Mouse (Mus musculus): ENCODE measurements around the gene Gm49368.

Gene Gm49368

DNA sequence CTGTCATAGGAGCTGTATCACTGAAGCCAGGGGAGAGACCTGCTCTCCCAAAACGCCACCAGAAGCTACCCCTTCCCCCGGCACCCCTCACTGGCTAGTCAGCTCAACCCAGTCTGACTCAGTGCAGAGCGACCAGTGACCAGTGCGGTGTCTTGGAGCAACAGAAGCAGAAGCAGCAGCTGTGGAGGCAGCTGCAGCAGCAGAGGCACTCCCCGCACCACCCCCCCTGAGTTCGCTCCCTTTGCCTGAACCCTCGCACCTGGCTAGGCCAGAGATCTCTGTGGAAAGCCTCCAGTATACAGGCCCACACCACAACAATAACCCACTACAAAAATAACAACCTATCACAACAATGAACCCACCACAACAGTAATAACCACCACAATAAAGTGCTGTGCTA is 3.9 kb upstream of the Gm49368 start:
- no peak for DNase-seq

DNA sequence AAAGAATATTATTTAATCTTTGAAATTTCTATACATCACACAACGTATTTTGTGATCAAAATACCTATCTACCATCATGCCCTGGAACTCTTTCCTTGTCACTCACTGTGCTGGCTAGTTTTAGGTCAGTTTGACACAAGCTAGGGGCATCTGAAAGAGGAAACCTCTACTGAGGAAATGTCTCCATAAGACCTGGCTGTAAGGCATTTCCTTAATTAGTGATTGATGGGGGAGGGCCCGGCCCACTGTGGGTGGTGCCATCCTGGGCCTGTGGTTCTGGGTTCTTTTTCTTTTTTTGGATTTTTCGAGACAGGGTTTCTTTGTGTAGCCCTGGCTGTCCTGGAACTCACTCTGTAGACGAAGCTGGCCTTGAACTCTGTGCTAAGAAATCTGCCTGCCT is 3.4 kb upstream of the Gm49368 start:
- DNase-seq, result no peak

DNA sequence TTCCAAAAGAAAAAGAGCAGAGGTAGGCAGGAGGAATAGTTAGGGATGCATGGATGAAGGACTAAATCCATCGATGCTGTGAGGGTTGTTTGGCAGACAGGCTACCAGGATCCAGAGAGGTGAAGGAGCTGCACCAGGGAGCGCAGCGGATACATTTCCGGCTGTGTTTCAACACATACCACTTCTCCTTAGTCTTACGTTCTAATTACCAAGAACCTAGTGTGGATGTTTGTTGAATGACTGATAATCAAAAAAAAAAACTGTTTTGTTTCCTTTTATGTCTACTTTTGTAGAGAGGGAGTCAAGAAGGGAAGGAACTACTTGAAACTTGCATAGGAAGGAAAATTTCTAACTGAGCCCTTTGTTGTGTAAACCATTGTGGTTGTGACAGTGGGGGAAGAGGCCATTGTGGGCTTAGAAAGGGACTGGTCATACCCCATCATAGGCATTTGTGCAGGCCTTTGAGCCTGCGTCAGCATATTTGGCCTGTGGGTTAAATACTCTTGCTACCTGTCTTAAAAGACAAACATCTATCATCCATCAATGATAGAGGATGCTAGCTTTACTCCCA is 813 bp downstream of the Gm49368 start:
- no peak for DNase-seq

DNA sequence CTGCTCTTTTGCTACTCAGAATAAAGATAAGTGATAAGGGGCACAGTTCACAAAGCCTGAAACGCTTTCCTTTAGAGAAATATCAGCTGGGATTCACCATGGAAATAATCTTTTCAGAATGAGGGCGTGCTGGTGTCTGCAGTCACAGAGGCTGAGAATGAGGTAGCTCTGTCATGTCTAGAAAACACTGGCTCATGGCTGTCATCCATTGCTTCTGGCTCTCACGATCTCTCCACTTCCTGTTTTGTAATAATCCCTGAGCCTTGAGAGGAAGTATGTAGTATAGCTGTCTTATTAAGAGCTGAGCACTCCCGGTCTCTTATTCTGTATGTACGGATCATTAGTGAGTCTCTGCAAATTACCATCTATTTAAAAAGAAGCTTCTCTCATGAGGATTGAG is 3.1 kb downstream of the Gm49368 start:
- DNase-seq, result no peak

DNA sequence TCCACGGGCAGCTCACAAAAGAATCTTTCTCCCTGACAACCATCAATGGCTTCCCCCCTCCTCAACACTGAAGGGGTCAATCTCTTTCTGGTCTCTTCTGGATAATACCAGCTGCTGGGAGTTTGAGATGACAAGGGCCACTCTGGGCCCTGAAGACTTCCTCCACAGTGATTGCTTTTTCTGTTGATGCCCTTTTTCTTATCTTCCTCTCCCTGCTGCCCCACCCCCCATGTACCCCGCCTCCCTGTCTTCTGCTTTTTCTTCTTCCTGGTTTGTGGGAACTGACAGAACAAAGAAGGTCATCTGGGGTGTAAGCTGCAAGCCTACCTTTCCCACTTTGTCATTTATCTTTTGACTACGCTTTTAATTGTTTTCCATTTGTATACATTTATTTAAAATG is 5.4 kb downstream of the Gm49368 start:
- no peak for DNase-seq

DNA sequence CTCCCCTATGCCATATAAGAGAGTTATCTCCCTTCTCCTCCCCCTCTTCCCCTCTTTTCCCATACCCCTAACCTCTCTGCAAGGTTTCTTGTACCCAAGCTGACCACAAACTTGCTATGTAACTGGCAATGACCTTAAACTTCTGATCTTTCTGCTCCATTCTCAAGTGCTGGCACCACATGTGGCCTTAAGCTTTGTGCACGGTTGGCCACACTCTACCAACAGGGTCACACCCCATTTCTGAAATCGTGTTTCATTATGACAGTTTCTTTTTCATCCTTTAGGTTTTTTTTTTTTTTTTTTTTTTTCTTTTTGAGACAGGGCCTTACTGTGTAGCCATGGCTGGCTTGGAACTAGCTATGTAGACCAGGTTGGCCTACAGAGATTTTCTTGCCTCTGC is 7.4 kb downstream of the Gm49368 start:
- no peak for DNase-seq

DNA sequence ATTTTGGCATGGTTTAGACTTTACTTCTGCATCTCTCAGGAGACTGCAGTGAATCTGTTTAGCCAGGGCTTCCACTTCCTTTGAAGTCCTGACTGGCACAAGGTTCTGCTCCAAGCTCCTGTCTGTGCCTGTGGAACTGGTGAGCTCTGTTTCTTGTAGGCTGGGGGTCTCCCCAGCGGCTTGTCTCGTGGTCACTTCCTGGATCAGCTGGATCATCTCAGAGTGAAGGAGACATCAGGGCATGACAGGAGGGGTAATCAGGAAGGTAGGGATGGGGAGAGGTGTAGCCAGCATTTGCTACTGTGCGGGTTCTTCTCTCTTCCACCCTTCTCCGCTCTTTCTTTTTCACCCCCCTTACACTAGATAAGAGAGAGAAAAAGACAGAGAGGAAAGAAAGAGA is 9.3 kb downstream of the Gm49368 start:
- no peak for DNase-seq

DNA sequence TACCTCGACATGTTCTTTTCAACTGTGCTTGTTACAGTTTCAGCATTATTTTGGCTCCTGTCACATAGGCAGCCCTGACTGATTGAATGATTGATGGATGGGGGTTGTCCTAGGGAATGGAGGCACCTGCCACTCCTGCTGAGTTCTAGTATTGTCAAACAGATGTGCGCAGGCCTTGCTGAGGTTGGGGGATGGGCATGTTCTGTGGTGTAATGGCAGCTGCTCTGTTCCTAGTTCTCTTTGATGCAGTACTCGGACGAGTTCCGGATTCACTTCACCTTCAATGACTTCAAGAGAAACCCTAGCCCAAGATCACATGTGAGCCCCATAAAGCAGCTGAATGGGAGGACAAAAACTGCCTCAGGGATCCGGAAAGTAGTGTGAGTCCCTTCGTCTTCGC is 17.5 kb downstream of the Gm49368 start:
- DNase-seq, result no peak

DNA sequence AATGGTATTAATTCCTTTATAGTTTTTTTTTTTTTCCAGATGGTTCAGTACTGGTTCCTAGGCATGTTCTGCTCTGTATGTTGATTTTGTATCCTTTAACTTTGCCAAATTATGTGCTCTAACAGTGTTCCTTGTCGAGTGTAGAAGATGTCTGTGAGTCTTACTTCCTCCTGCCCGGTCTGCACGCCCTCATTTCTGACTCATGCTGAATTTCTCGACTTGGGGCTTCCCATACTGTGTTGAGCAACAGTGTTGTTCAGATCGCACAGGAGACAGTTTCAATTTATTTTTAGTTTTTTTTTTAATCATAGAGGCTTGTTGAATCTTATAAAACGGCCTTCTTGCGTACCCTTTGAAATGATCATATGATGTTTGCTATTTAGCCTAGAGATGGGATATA is 26.7 kb downstream of the Gm49368 start:
- DNase-seq, result no peak

DNA sequence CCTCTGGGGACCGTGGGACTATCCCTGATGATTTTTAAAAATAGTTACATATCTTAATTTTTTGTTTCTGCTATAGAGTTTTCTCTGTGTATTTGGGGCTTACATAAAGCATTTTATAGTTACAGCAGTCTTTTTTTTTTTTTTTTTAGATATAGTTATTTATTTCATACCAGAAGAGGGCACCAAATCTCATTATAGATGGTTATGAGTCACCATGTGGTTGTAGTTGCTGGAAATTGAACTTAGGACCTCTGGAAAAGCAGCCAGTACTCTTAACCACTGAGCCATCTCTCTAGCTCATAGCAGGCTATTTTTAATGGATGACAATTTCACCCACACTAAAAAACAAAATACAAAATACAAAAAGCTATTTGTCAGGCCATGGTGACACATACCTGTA is 35.7 kb downstream of the Gm49368 start:
- no peak for DNase-seq

DNA sequence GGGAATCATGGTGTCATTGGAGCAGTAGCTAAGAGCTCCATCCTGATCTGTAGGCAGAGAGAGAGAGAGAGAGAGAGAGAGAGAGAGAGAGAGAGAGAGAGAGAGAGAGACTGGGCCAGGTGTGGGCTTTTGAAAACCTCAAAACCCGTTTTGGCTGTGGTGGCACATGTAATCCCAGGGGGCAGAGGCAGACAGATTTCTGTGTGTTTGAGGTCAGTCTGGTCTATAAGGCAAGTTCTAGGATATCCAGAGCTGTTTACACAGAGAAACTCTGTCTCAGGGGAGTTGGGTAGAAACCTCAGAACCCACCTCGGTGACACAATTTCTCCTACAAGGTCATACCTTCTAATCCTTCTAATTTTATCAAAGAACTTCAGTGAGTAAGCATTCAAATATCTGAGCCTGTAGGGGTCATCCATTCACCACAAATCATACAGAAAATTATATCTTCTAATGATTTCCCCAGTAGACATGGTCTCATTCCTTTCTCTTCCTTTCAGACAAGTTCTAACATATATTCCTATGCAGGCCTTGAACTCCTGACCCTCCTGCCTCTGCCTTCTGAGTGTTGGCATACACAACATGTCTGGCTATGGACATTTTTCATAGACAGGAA is 38.4 kb downstream of the Gm49368 start:
- DNase-seq, result no peak

DNA sequence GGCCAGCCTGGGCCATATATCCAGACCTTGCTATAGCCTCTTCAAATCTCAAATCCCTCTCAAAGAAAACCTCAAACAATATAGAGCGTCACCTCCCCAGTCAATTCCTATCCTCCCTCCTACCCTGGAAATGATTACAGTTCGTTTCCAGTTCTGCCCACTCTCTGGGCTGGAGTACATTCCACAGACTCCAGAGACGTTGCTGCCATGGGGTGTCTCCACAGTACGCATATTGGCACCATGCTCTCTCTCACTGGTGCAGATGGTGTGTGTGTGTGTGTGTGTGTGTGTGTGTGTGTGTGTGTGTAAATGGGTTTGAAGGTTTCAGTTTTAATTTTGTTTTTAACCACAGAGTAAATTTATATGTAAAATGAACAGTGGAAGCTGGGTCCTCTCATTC is 42.8 kb downstream of the Gm49368 start:
- no peak for DNase-seq

DNA sequence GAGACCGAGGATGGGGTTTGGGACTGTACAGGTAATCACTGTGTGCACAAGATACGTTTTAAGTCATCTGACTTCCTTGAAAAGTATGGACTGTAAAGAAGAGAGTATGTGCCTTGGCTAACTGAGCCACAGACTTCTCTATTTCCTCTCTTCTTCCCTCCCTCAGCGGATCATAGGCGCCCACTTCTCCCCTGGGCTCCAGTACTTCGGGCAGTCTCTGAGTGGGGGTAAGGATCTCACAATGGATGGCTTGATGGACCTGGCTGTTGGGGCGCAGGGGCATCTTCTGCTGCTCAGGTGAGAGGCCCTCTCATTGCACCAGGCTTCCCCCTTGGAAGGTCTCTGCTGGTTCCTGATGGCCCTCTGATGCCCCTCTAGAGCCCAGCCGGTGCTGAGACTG is 45.0 kb downstream of the Gm49368 start:
- no peak for DNase-seq

DNA sequence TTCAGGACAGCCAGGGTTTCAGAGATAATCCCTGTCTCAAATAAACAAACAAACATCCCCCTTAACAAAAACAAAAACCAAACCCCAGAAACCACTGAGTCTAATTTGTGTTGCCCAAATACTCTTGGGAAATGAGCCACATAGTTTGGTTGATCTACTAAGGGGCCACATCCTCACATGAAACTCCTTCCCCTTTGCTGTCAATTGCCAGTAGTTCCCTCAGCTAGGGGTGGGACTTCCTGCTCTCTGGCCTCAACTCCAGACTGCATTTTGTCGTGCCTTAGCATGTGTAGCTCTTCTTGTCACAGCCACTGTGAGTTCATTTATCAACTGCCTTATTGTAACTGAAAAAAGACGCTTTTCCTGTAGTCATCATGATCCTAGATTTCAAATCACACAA is 47.8 kb downstream of the Gm49368 start:
- no peak for DNase-seq

DNA sequence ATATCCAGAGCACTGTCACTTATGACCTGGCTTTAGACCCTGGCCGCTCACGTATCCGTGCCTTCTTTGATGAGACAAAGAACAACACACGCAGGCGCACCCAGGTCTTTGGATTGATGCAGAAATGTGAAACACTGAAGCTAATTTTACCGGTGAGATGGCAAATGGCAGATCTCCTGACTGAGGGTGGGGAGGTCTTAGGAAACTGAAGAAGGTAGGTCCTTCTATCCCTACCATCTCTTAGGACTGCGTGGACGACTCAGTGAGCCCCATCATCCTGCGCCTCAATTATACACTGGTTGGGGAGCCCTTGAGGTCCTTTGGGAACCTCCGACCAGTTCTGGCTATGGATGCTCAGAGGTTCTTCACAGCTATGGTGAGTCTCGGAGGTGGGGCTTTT is 49.6 kb downstream of the Gm49368 start:
- no peak for DNase-seq

DNA sequence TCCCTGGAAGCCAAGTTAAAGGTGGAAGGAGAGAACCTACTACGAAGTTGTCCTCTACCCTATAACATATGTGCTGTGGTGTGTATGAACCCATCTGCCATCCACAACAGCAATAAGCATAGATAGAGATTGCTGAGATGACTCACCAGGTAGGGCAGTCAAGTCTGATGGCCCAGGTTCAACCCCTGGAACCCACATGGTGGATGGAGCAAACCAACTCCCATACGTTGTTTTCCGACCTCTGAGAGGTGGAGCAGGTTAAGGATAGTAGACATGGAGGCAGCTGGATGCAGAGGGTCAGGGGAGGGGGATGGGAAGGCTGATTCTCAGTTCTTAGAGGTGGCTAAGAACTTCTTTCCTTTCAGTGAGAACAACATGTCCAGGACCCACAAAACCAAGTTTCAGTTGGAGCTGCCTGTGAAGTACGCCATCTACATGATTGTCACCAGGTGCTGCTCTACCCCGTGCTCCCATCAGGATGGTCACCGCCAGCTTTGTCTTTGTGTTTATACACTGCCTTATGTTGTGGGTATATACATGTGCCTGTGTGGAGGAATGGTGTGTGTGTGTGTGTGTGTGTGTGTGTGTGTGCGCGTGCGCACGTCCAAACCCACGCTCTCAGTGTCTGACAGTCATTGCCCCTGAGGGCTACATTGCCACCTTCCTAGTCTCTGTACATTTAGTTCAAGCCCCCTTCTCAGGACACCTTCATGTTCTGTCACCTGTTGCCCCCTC is 52.1 kb downstream of the Gm49368 start:
- no peak for DNase-seq

DNA sequence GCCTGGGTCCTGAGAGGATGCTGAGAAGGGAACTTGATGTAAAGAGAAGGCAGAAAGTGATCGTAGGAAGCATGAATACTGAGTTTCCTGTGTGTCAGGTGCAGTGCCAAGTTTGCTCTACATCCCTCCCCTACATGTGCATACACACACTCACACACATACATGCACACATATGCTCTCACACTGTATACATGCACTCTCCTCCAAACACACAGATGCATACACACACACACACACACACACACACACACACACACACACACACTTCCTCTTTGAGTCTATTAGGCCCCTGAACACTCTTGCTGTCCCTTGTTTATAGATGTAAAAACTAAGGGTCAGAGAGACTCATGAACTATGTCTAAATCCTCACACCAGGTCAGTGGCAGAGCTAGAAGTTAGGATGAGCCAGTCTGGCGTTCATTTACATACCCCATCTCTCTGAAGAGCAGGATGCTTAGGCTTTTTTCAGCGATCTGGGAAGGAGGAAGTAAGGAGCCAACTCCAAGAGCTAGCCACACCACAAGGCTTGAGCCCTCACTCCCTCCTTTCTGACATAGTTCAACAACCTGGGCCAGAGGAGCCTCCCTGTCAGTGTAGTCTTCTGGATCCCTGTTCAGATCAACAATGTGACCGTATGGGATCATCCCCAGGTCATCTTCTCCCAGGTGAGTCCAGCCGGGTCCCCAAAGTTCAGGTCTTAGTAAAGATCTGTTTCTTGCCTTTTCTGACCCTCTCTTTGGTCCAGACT is 52.9 kb downstream of the Gm49368 start:
- no peak for DNase-seq

DNA sequence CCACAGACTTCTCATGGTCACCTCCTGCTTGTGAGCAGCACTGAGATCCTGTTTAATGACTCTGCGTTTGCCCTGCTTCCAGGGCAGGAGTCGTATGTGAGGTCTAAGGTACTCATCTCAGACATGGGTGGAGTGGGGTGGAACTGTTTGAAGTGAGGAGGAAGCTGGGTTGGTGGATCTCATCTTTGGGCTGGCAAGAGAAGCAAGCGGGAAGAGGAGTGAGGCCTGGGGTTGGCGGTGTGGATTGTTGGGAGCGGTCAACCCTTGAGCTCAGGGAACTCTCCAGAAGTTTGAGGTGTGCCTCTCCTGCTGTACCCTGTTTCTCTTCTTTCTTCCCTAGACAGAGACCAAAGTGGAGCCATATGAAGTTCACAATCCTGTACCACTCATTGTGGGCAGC is 53.9 kb downstream of the Gm49368 start:
- DNase-seq, result no peak

DNA sequence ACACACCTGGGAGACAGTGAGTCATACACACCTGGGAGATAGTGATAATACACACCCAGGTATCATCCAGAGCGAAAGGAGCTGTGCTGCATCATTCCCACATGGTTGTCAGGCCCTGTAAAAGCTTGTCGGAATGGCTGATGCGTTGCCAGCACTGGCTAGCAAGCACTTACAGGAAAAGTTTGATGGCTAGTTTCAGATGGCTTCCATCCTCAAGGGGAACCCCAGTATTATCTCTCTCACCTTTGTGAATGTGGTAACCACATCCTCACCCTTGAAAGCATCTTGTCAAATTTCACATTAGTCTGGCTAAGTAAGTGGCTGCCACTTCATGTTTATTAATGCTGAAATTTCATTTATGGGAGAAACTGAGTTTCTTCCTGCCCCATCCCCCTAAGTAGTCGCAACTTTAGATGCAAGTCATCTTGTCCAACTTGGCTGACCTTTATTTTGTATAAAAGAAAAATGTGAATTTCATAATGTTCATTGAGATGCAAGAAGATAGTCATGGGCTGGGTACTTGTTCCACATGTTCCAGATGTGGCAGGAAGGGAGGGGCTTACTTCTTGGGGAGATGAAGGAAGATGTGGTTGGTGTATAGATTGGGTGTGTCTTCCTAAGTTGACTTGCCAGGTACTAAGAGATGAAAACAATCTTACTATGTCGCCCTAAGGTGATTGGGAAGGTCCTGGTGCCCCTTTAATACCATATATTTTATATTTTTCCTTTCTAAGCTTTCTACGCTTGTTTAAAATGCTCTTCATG is 57.4 kb downstream of the Gm49368 start:
- DNase-seq, result no peak

DNA sequence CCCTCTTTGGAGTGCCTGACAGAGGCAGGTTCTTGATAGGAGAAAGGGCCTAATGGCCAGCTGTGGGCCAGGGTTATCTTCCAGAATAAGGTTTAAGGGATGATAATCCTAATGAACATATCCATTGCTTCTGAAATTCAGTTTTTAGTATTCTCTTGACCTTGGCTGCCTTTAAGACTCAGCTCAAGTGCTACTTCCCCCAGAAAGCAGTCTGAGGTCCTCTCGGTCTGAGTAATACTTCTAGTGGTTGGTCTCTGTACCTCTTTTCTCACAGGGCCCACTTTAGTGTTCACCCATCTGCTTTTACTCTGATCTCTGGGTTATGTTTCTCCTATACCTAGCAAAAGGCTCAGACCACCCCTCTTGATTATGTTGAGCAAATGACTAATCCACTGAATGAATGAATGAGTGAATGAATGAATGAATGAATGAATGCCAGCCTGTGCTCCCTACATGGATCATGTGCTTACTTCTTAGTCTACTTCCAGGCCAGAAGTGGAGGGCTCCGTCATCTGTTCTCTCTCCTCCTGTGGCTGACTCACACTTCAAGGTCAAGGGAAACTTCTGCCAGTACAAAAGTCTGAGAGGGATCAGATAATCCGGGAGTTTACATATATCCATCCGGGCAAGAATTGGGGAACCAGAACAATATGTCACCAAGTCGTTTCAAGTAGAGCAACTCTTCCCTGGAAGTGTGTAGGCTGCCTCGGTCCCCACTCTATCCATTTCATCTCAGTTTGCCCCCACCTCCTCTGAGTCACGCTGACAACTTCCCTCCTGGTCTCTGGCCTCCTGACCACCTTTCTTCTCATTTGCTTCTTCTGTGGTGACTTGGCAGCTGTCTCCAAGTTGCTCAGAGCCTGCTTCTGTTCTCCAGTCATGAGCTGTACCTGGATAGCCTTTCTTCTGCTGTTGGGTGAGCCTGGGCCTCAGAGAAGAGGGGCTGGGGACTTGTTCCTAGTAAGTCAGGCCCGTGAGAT is 66.5 kb downstream of the Gm49368 start, which contains the start of gene Itgax:
TSS of gene Itgax (plus strand) at position 807 of the 980 bp plus-strand sequence.
- DNase-seq, result no peak

DNA sequence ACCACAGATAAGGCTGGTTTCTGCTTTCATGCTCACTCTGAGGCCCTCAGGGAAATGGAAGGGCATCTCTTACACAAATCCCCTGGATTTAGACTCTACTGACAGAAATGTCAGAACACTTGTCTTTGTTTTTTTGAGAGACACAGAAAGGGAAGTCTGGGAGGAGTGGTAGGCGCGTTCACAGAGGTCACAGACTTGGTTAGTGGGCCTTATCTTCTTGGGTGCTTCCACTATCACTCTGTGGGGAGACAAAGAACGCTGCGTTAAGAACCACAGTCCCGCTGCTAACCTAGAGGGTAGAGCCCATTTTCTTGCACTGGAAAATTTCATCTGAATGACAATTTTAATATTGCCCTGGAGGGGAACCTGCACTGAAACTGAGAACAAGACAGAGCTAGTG is 69.7 kb downstream of the Gm49368 start:
- DNase-seq, result no peak

DNA sequence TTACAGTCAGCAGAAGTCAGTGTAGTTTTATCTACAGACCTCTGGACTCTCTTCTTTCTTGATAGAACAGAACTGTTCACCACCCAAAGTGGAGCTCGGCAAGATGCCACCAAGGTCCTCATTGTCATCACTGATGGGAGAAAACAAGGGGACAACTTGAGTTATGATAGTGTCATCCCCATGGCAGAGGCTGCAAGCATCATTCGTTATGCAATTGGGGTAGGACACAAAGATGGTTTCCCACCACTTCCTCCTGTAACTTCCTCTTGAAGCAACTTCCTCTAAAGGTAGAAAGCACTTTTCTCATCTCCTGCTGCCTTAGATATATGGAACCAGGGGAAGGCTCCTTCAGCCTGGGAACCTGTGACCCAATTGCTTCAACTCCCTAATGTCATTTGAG is 71.1 kb downstream of the Gm49368 start:
- no peak for DNase-seq

Measured in kidney, postnatal 14 days (tissue).